Mouse (Mus musculus) cortical plate, adult 2 months (tissue): ENCODE data around the gene Mrpl39. TPM values are rescaled to one million over a fixed set of nuclear protein-coding genes. Genes with fewer than 3 reads are reported as not detected.

Source experiments
- H3K27ac ChIP-seq: fragments of 200-500 bp; 2 replicates; pipeline ENCODE4 v1.5.1; 2012; ENCODE audit warnings: low read length, control low read depth, inconsistent platforms; ENCODE audit not compliant: insufficient read depth
- H3K4me1 ChIP-seq: fragments of 200-500 bp; 2 replicates; pipeline ENCODE4 v1.6.1; 2011; ENCODE audit warnings: low read length; ENCODE audit not compliant: control insufficient read depth, insufficient read depth
- H3K4me3 ChIP-seq: fragments of 200-500 bp; 2 replicates; pipeline ENCODE4 v1.5.1; 2011; ENCODE audit warnings: mild to moderate bottlenecking, low read length, control low read depth; ENCODE audit not compliant: insufficient read depth
- CTCF ChIP-seq: fragments of 200-500 bp; IDR thresholded peaks from 2 replicates; pipeline ENCODE4 v1.5.1; 2011; ENCODE audit warnings: mild to moderate bottlenecking, control low read depth, low read length; ENCODE audit not compliant: insufficient read depth; ENCODE audit errors: extremely low read depth
- POLR2A ChIP-seq: fragments of 200-500 bp; IDR thresholded peaks from 2 replicates; pipeline ENCODE4 v1.6.1; 2011; ENCODE audit warnings: mild to moderate bottlenecking, low read length, control low read depth; ENCODE audit not compliant: insufficient read depth; ENCODE audit errors: extremely low read depth
- polyA plus RNA-seq: library from polyadenylated mRNA; depleted of rRNA; stranded (reverse); fragments of >200 nt; gene quantifications from 2 replicates; pipeline ENCODE4 v1.2.3, GENCODE M21; 2012

The Mrpl39 gene
- polyA plus RNA-seq, 1 experiment = 20.6 TPM

DNA sequence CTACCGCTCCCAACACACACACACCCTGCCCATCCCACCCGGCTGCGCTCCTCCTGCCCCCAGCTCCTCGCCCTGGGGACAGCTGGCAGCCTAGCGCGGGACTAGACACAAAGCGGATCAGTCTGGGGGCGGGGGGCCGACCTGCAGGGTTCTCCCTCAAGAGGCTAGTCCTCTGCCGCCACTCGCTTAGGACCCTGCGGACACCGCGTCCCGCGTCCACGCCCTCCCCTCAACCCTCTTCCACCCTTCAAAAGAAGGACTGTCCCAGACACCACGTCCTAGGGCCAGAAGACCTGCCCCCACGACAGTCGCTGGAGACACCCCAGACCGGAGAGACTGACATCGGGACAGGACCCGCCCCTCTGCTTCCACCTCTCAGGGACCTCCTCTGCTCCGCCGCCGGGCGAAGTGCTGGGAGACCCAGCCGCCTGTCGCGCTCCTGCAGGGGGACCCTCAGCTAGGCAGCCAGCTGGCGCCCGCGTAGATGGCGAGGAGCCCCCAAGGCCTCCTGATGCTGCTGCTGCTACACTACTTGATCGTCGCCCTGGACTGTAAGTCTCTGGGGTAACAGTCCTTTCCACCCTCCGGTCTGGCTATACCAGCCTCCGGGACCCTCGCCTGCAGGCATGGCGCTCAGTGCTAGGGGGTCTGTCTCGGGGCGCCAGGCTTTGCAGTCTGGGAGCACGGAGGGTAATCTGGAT, 38.6 kb upstream of the Mrpl39 start, which contains the start of gene Jam2:
Gene Jam2, plus strand, starts transcription at position 121 of the 701 bp plus-strand sequence.
- Histone ChIP-seq H3K4me1 (peaks cover 2% of the 10 kb centered on the region; the same call in 1 of the 2 replicates), H3K4me3 (peak within 1 kb of the TSS; percentile 72), H3K27ac (peak within 1 kb of the TSS; percentile 78)
- TF ChIP-seq CTCF (no peak), POLR2A (no peak; the same call in 1 of the 2 replicates)

- Histone ChIP-seq H3K4me3 (peak overlapping the region; percentile 72), H3K27ac (no peak overlapping the region), H3K4me1 (peaks cover 2% of the 10 kb centered on the region; the same call in 1 of the 2 replicates)
- TF ChIP-seq CTCF = no peak
- no peak for TF ChIP-seq POLR2A
Observed at GRCm38 (mm10) chr16:84773268-84773861, 37.8 kb upstream of the Mrpl39 start.

DNA sequence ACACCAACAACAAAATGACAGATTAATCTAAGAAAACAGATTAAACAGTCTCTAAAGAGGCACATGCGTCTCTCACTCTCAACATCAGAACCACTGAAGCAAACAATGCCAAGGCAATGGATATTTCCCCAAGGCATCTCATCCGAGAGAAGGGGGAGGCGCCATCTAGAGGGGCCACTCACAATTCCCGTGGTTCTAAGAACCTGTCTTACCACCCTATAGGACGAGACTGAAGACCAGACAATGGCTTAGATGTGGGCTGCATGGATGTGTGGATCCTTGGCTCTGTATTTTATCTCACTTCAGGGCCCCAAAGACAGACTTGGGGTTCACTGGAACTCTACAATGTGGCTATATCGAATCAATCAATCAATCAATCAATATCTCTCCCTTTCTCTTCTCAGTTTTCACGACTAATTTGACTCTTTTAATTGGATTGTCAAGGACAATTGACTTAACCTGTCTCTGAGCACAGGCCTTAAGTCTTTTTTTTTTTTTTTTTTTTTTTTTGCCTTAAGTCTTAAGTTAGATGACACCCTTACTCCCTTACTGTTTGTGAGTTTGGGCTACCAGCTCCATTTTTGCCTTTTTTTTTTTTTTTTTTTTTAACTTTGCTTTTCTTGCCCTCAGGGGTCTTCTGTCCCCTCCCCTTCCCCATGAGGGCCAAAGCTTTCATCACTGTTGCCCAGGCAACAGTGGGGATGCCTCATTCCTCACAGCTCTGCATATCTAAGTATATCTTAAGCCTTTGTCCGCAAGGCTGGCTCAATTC, 37.1 kb upstream of the Mrpl39 start:
- no peak overlapping the region for H3K4me3 ChIP-seq
- peaks cover 2% of the 10 kb centered on the region; the same call in 1 of the 2 replicates for H3K4me1 ChIP-seq
- TF ChIP-seq POLR2A (no peak), CTCF (no peak)
- H3K27ac ChIP-seq = no peak overlapping the region

- no peak overlapping the region for H3K27ac ChIP-seq
- H3K4me3 ChIP-seq = no peak overlapping the region
- peaks cover 2% of the 10 kb centered on the region; the same call in 1 of the 2 replicates for H3K4me1 ChIP-seq
- TF ChIP-seq POLR2A = no peak
- TF ChIP-seq CTCF = no peak
Observed at GRCm38 (mm10) chr16:84771461-84771860, 35.9 kb upstream of the Mrpl39 start.

DNA sequence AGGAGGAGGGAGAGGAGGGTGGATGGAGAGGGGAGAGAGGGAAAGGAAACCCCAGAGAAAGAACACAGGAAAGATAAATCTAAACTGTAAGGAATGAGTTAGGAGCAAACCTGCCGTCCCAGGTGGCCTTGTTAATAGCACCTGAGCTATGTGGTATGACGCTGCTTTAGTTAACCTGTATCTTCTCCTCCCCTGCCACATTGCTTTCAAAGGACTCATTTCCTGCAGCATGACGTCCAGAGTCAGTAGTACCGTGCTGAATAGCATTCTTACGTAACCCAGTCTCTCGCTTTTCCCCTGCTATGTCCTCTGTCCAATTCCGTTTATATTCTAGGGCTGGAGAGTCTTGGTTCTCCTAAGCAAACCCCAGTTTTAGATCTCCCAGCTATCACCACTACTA, 35.3 kb upstream of the Mrpl39 start:
- TF ChIP-seq CTCF (no peak), POLR2A (no peak)
- H3K27ac ChIP-seq = no peak overlapping the region

GRCm38 (mm10) chr16:84769619-84770464, 34.3 kb upstream of the Mrpl39 start:
- Histone ChIP-seq H3K4me3 (no peak overlapping the region), H3K27ac (no peak overlapping the region), H3K4me1 (no peaks in the 10 kb centered on the region)
- TF ChIP-seq POLR2A (no peak), CTCF (no peak)

More for the DNA sequence above, 35.3 kb upstream of the Mrpl39 start:
- Histone ChIP-seq H3K4me3 (no peak overlapping the region), H3K4me1 (peaks cover 2% of the 10 kb centered on the region; the same call in 1 of the 2 replicates)

- Histone ChIP-seq H3K4me1 (no peaks in the 10 kb centered on the region), H3K4me3 (no peak overlapping the region), H3K27ac (no peak overlapping the region)
- TF ChIP-seq CTCF = no peak
- TF ChIP-seq POLR2A = no peak
Observed at GRCm38 (mm10) chr16:84769182-84769581, 33.6 kb upstream of the Mrpl39 start.

GRCm38 (mm10) chr16:84767956-84768355, 32.4 kb upstream of the Mrpl39 start:
- no peak overlapping the region for H3K4me3 ChIP-seq
- TF ChIP-seq CTCF = no peak
- TF ChIP-seq POLR2A = no peak
- H3K4me1 ChIP-seq = no peaks in the 10 kb centered on the region
- no peak overlapping the region for H3K27ac ChIP-seq
